Mouse (Mus musculus): ENCODE measurements at regions not wholly inside any gene's neighbourhood (a gene's known extent, or its start where the extent isn't known, plus 50 kb on each side); places are given as distances from the start of the nearest gene placed in this dataset.

DNA sequence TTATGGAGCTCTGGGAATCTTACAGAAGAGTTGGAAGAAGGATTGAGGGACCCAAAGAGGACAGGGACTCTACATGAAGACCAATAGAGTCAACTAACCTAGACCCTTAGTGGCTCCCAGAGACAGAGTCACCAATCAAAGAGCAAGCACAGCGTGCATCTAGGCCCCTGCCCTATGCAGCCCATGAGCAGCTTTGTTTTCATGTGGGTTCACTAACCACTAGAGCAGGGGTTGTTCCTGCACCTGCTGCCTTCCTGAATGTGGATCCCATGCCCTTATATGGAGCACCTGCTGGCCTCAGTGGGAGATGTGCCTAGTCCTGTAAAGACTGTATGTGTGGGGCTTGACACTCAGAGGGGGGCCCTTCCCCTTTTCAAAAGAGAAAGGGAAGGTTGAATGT is 108.2 kb upstream of the Hgf start:
- TF ChIP-seq CEBPB (IDR thresholded peaks at IDR 0.05; ENCODE audit: low read depth) (no peak), CTCF (IDR thresholded peaks at IDR 0.05; ENCODE audit: control insufficient read depth, insufficient read depth, insufficient read length) (no peak), USF1 (IDR thresholded peaks at IDR 0.05; ENCODE audit: low read depth) (no peak), MAX (IDR thresholded peaks at IDR 0.05) (no peak)

All from C2C12 (cell line).